Mouse (Mus musculus) lung, postnatal 25 days (tissue): ENCODE measurements around the gene Neurog1.

Experiments used
- DNase-seq: peaks from one replicate; pipeline ENCODE4 v3.0.0; 2022; ENCODE audit warnings: low spot score

The Neurog1 gene

DNA sequence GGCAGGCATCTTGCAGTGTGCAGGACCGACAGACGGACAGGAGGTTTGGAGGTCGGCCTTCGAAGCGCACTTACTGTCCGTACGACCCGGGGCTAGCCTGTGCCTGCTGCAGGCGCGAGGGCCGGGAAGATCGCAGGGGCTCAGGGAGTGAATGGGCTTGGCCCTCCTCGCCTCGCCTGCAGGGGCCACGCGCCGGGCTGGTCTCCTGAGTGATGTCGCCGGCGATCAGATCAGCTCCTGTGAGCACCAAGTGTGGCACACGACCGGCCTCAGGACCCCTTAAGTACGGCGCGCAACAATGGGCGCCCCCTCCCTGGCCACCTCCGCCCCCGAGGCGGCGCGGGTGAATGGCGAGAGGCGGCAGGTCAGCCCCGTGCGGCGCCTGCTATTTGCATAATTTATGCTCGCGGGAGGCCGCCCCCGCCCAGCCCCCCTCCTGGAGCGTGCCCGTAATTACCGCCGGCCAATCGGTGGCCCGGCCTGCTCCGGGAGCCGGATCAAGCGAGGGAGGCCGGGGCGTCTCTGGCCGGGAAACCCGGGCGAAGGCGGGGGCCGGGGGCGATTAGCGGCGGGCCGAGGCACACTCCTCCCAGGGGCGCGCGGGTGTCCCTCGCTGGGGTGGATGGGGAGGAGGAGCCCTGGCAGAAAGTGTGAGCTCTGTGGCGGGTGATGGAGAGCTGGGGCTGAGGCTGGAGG, at the start of gene Neurog1:
Gene Neurog1, minus strand, starts transcription at position 240 of the 696 bp plus-strand sequence.
- no peak for DNase-seq

DNA sequence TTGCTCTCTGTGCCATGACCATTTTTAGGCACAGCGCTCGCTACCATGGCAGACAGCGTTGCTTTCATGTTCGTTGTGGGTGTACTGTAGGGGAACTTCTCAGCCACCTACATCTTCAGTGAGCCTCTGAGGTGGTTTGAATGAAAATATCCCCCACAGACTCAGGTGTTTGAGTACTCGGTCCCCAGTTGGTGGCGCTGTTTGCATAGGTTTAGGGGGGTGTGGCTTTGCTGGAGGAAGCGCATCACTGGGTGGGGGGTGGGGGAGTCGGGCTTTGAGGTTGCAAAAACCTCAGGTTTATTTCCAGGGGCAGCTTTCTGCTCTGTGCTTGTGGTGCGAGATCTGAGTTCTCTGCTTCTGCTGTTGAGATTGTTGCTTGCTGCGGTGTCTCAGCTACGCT, 47.4 kb upstream of the Neurog1 start:
- no peak for DNase-seq

DNA sequence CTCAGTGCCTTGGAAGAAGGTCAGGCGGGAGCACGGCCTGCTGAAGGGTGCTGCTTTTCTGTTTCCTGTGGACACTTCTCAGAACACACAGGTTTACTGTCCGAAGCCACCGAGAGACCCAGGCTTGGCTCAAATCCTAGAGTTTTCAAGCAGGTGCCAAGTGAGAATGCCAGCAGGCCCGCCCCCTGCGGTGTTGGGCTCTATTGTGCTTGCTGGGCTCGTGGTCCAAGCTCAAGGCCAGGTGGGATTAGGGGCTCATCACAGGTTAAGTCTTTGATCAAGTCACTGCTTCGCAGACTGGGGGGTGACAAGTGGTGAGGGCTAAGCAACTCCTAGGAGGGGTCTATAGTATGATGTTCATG, 44.7 kb upstream of the Neurog1 start:
- no peak for DNase-seq

DNA sequence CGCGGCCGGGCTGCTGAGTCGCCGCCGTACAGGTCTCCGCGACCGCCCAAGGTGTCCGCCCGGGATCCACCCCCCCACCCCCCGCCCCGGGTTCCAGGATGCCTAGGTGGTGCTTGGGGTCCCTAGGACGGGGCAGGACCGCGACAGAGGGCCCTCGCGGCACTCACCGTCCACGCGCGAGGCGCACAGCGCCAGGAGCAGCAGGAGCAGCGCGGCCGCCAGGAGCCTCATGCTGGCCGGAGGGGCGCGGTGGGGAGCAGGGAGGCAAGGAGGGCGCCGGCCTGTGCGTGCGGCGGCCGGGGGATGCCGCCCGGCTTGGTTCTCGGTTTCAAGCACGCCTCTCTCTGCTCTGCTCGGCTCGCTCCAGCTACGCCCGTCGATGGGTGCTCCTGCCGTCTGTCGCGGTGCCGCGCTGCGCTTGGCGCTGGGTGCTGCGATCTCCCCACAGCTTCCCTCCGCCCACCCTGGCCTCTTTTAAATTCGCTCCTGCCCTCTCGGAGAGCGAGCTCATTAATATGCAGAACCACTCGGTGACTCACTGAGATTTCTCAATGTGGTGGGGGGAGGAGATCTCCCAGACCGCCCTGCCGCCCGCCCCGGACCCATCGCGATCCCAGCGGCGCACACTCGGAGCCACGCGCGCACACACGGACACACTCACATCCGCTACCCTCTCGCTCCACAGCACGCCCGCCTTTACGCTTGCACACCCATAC, 44.1 kb upstream of the Neurog1 start, which contains the start of gene Cxcl14:
Gene Cxcl14, minus strand, starts transcription at position 609 of the 716 bp plus-strand sequence.
- DNase-seq, result peak; percentile 46

DNA sequence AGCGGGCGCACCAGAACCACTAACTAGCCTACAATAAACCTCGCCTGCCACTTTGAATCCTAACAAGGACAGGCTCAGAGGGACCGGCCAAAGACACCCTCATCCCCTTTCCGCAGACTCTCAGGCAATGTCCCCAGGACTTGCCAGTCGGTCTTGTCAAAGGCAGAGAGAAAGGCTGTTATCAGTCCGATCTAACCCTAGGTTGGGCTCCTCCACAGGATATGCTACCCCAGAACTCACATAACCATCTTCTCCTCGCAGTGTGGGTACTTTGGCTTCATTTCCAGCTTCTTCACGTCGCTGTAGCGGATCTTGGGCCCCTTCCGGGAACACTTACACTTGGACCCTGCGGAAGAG, 43.6 kb upstream of the Neurog1 start:
- DNase-seq, result no peak

DNA sequence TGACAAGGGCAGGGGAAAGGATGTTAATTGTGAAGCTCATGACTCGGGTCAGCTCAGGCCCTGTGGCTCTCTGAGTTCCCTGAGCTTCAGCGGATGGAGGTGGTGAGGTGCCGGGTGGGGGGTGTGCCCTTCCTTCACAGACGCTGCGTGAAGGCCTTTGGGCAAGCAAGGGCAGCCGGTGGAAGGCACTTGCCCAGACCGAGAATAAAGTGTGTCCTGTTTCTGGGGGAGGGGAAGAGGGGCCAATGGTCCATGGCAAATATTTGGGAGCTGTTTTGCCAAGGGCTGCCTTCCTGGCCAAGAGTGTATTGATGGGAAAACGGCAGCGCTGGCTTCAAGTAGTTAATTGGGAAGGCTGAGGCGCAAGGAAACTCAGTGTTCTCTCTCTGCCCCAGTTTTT, 42.9 kb upstream of the Neurog1 start:
- DNase-seq, result no peak

DNA sequence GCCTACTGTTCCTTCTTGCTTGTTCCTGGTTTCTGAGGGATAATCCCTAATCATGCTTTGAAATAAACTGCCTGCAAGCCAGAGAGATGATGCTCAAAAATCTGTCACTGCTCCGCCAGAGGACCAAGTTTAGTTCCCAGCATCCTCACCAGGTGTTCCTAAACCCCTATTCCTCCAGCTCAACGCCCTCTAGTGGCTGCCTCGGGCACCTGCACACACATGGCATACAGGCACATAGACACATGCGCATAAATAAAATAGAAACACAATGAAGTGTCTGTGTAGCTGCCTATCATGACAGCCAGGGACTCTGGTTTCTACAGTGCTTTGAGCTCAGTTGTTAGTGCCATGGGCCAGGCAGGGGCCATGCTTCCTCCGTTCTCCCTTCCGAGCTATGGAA, 38.0 kb upstream of the Neurog1 start:
- DNase-seq, result no peak

DNA sequence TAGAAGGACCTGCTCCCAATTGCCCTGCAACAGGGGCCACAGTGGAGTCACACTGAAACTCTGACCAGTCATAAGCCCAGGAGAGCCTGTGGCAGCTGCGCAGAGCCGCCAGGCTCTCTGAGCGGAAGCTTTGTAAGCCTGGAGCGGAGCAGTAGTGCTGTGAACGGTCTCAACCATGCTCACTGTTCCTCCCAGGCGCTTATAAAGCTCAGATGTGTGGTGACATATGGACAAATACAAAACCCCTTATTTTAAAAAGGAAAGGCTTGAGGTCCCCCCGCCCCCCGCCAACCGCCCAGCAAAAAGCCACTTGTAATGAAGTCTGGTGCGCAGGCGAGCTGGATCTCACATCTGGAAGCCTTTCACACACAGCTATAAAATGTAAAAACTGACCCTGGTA, 37.3 kb upstream of the Neurog1 start:
- DNase-seq, result no peak

DNA sequence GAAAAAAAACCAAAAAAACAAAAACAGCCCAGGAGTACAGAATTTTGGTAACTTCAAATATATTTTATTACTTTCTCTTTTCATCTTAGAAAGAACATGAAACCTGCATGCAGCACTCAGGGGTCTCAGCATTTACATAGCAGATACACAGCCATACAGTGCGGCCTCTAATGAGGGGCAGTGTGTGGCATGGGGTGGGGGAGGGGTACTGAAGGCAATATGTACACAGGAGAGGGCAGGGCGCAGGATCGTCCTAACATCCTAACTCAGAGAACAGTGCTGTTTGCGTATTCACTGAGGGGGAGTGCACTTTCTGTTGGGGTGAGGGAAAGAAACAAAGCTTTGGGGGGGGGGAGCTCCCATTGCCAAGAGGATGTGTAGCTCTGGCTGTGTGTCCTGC, 36.6 kb upstream of the Neurog1 start:
- DNase-seq, result no peak

DNA sequence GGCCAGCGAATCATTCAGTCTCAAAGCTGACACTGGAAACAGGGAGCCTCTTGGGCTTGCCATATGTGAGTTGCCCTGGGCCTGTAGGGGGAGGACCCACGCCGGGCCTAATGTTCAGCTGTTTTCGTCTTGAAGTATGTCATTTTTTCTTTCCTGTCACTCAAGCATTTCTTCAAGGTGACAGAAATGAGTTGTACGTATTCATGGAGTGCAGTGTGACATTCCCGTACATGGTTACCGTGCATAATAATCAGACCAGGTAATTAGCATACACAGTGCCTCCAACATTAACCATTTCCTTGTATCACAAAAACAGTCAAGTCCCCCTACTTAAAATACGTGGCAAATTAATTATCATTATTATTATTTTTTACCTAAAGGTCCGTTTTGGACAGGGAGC, 35.1 kb upstream of the Neurog1 start:
- no peak for DNase-seq

DNA sequence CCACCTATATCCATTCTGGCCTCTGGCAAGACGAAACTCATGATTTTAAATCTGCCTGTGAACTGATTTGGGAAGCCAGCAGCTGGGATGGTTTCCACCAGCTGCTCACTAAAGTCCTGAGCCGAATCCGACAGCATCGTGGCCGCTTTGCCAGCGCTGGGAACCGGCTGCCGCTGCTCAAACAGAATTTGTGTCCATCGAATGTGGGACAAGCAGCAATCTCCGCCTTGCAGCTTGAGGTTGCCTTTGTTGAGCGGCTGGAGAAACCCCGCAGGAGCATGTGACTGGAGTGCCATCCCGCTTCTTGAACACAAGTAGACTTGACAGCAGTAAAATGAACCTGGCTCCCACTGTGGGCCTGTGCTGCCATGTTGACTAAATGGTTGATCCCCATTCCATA, 31.4 kb upstream of the Neurog1 start:
- no peak for DNase-seq

DNA sequence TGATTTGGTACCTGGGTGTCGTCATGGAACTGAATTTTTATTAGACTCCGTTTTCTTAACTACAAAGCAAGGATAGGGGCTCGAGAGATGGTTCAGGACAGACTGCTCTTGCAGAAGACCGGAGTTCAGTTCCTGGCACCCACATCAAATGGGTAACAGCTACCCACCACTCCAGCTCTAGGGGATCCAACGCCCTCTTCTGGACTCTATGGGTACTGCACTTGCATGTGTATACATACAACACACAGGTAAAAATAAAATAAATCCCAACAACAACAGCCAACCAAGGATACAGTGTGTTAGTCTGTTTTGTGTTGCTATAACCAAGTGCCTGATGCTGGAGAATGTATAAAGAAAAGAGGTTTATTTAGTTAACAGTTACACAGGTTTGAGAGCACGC, 28.4 kb upstream of the Neurog1 start:
- no peak for DNase-seq

DNA sequence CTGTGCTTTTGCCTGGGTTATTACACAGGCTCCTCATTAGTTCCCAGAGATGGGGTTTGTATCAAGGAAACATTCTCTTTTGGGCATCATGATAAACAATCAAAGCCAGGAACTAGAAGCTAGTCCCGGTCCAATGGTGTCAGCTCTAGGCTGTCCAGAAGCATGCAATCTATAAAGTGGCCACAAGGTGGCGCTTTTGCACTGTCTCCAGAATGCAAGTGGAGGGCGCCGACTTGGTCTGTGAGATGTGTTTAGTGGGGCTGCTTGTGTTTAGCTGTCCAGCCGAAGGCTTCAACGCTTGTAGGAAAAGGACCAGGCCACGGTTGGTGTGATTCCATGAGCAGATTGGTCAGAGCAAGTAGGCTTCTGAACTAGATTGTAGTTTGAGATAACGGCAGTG, 27.5 kb upstream of the Neurog1 start:
- DNase-seq, result peak; percentile 66

DNA sequence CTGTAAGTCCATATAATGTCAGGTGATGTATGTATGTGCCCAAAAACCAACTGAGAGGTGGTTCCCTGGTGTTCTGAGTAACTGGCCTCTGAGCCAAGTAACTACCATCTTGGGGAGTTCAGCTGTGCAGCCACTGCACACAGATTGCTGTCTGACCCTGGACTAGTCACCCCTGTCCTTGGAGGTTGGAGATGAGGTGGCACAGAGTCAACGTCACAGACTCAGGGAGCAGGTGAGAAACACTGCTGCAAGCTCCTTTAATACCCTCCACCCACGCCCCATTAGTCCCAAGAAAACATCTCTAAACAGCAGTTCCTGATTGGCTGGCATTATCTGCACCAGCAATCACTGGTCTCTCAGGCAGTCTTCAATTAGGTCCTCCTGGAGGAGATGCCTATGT, 23.2 kb upstream of the Neurog1 start:
- no peak for DNase-seq

DNA sequence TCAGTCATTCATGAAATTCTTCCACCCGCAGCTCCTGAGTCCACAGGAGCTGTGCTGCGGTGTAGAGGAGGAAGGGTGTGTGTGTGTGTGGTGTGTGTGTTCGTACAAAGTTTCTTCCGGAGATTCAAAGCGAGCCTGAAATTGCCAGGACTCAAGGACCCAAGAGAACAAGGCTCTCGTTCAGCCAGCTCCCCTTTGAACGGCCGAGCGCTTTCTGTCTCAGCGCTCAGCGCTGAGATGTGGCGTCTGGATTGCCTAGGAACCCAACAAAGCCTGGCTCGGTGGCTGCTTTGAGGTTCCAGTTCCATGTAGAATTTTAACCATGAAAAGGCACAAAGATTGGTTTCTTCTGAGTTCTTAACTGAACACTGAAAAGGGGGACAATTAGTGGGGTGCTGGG, 18.2 kb upstream of the Neurog1 start:
- no peak for DNase-seq

DNA sequence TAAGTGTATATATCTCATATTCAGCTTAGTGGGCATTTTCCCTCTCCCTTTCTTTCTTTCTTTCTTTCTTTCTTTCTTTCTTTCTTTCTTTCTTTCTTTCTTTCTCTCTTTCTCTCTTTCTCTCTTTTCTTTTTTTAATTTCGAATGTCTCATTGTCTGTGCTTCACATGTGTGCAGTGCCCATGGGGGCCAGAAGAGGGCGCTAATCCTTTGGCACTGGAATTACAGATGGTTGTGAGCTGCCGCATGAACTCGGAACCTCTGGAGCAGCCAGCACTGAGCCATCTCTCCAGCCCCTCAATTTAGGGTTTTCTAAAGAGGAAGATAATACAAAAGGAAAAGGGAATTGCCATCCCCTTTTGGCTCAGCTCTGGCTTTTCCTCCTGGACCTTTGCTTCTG, 15.4 kb upstream of the Neurog1 start:
- DNase-seq, result no peak

DNA sequence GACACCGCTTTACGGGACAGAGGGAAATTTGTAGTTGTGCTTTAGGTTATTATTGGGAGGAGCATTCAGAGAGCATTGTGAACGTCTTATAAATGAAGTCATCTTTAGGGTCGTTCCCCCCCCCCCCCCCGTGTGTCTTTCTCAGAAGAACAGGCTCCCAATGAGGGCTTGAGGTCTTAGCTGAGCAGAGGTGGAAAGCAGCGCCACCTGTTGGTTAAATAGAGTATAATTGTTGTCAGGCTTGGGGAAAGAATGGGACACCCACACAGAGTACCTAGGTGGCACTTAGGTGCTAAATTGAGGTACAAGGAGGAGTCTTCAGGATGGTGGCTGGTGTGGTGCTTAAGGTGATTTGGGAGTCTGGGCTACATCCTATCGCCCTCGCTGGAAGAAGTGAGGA, 14.5 kb upstream of the Neurog1 start:
- peak; percentile 35 for DNase-seq

DNA sequence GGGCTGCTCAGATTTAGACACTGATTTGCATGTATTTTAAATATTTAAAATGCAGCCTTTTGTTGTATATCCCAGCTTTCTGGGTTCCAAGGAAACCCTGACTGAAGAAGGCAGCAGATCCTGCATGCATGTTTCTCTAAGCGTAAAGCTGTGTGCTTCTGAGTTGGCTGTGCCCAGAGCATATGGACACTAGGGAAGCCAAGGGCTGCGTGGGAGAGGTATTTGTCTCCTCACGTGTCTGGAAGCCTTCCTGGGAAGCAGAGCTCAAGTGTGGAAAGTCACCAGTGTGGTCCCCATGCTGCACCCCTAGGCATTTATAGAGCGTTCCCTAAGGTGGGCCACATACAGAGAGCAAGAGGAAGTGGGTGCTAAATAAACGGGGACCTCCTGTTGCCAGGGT, 13.7 kb upstream of the Neurog1 start:
- no peak for DNase-seq

DNA sequence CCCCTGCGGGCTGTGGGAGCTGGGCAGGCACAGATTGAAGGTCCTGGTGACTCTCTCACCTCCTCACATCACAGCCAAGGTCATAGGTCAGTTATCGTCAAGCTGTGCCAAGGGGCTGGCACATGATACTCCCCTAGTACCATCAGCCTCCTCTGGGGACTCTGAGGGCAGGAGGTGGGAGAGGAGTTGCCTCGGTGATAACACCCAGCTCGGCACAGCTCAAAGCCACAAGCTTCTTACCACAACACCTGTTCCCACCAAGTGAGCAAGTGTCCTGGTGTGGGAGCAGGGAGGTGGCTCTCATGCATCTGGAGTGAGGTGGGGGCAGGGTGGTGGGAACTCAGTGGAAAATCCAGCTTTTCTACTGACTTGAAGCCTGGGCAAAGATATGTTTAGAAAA, 10.3 kb upstream of the Neurog1 start:
- DNase-seq, result no peak

DNA sequence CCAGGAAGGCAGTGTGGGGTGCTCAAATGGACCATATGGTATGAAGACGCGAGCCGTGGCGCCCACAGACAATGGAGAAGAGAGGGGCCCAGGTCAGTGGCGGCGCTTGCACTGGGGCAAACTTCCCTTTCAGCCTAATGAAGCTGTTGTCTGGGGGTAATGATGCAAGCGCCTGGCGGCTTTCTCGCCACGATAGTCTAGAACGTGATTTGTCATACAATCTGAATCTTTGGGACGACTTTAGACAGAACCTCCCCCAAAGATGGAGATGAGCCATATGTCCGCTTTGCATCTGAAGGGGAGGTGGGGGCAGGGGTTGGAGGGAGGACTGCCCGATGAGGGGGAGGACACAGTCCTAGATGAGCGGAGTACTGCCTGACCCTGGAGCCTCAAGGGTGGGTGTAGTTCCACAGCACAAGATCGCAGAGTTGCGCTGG, 8.4 kb upstream of the Neurog1 start:
- DNase-seq, result no peak

DNA sequence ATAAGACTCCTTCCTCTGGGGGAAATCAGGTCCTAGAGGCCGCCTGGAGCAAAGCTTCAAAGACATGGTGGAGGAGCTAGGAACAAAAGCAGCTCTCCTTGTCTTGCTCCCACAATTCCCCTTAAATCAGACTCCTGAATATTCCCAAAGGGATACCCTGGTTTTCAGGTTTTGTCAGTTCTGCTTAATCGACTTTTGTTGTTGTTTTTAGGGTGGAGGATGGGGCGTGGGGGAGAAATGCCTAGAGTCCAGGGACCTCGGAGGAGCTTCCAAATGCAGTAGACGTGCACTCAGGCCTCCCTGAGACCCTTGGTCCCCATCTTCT, 7.9 kb upstream of the Neurog1 start:
- no peak for DNase-seq

DNA sequence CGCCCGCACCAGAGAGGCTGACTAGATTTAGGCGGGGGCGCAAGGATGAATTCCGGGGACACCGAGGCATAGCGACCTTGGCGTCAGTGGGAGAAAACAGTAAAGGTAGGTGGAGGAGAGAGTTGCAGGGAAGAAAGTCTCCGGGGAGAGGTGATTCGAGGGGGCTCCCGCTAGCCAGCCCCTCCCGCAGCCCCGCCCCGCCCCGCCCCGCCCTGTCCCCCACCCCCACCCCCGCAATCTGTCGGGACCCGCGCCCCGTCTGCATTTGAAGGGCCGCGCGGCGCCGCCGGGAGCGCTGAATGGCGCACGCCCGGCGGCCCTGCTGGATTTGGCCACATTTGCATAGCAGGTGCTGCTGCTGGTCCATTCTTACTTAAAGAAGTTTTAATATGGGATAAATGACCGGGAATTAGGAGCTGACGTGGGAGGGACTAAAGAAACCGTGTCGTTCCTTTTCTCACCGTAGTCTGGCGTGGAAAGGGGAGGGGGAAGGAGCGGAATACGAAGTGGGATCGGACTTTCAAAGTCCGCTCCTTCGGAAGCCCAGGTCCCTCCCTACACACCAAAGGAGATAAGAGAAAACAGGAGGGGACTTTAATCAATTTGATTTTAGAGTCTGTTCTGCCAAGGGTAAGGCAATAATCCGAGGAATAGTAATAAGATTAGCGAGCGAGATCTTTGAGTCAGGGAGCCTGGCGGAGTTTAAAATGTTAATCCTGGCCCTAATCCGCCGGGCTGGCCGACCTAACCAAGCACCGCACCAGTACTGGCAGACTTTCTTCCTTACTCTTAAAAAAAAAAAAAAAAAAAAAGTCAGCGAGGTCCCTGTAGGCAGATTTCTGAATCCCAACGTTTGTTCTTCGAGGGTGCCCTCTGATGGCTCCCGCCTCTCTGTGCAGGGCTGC, 7.3 kb upstream of the Neurog1 start:
- DNase-seq, result no peak
